In the genomic region with DNA sequence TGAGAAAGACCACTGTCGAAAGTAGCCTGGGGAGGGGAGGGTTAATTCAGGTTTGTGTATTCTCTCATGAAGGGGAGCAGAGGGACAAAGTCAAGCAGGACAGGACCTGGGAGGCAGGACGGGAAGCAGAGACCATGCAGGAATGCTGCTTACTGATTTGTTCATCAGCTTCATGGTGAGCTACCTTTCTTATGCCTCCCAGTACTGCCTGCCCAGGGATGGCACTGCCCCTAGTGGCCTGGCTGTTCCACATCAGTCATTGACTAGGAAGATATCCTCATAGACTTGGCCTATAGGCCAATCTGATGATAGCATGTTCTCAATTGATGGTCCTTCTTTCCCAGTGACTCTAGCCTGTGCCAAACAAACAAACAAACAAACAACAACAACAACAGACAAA, we compare ENCODE assay signal across 18 mouse cellular contexts. TPM values are rescaled to one million over a fixed set of nuclear protein-coding genes. Genes with fewer than 3 reads are reported as not detected.
DNase-seq lines count a peak whose midpoint lies in the region; ATAC-seq and TF ChIP-seq lines count a peak whose summit lies in the region.
"Had no signal": no experiment of that assay in that cellular context is flagged by ENCODE, and none has a peak within 500 bp of the region (broad histone marks: within the 10 kb centered on the region; RNA-seq: fewer than 3 reads in every experiment).

No protein-coding gene starts in this region.

- H3K4me1 ChIP-seq in hindbrain, postnatal 0 days (ENCODE audit: insufficient read depth, low read length) = no peaks in the 10 kb centered on the region
- H3K4me1 ChIP-seq in hindbrain, embryonic 10.5 days (replicated peaks) = peaks cover 5% of the 10 kb centered on the region; the same call in 1 of the 2 replicates
- H3K4me1 ChIP-seq in lung, postnatal 0 days (ENCODE audit: insufficient read depth, low read depth, low read length) = no peaks in the 10 kb centered on the region
- 0 out of 2 replicates have a peak, but pooled peaks cover 3% of the 10 kb centered on the region for H3K4me1 ChIP-seq in kidney, embryonic 15.5 days
- H3K4me1 ChIP-seq: embryonic facial prominence, embryonic 12.5 days; hindbrain, embryonic 12.5 days; limb, embryonic 12.5 days had no signal

- WGBS in hindbrain, postnatal 0 days = 78% methylated on average over 2 of the region's 2 CpGs
- WGBS in hindbrain, embryonic 10.5 days = 74% methylated on average over 2 of the region's 2 CpGs
- 75% methylated on average over 2 of the region's 2 CpGs for WGBS in lung, postnatal 0 days
- 70% methylated on average over 2 of the region's 2 CpGs for whole genome bisulfite sequencing in kidney, embryonic 15.5 days

- no peaks in the 10 kb centered on the region for H3K9me3 ChIP-seq in hindbrain, postnatal 0 days (ENCODE audit: low read length)
- no peaks in the 10 kb centered on the region for H3K9me3 ChIP-seq in hindbrain, embryonic 10.5 days
- H3K9me3 ChIP-seq in lung, postnatal 0 days (ENCODE audit: low read length) = no peaks in the 10 kb centered on the region
- no peaks in the 10 kb centered on the region for H3K9me3 ChIP-seq in kidney, embryonic 15.5 days (replicated peaks)
- H3K9me3 ChIP-seq: embryonic facial prominence, embryonic 12.5 days; hindbrain, embryonic 12.5 days; limb, embryonic 12.5 days had no signal

- no peak overlapping the region for H3K9ac ChIP-seq in hindbrain, postnatal 0 days (replicated peaks; ENCODE audit: low read length)
- no peak overlapping the region for H3K9ac ChIP-seq in lung, postnatal 0 days (replicated peaks; ENCODE audit: low read depth)
- H3K9ac ChIP-seq in kidney, embryonic 15.5 days = no peak overlapping the region
- H3K9ac ChIP-seq: embryonic facial prominence, embryonic 12.5 days; hindbrain, embryonic 12.5 days; limb, embryonic 12.5 days had no signal

- H3K36me3 ChIP-seq in hindbrain, postnatal 0 days (ENCODE audit: insufficient read depth, low read length) = no peaks in the 10 kb centered on the region
- H3K36me3 ChIP-seq in hindbrain, embryonic 10.5 days = no peaks in the 10 kb centered on the region
- no peaks in the 10 kb centered on the region for H3K36me3 ChIP-seq in lung, postnatal 0 days (ENCODE audit: insufficient read depth, low read length)
- H3K36me3 ChIP-seq in kidney, embryonic 15.5 days = no peaks in the 10 kb centered on the region
- H3K36me3 ChIP-seq: embryonic facial prominence, embryonic 12.5 days; hindbrain, embryonic 12.5 days; limb, embryonic 12.5 days had no signal

- H3K27ac ChIP-seq in hindbrain, postnatal 0 days = no peak overlapping the region
- no peak overlapping the region for H3K27ac ChIP-seq in hindbrain, embryonic 10.5 days
- no peak overlapping the region for H3K27ac ChIP-seq in lung, postnatal 0 days (ENCODE audit: low read length)
- H3K27ac ChIP-seq in kidney, embryonic 15.5 days = no peak overlapping the region
- H3K27ac ChIP-seq: embryonic facial prominence, embryonic 12.5 days; hindbrain, embryonic 12.5 days; limb, embryonic 12.5 days had no signal

- H3K4me2 ChIP-seq in hindbrain, postnatal 0 days (ENCODE audit: low read depth, low read length) = no peak overlapping the region
- H3K4me2 ChIP-seq in lung, postnatal 0 days (replicated peaks; ENCODE audit: low read depth, low read length) = no peak overlapping the region
- no peak overlapping the region for H3K4me2 ChIP-seq in kidney, embryonic 15.5 days
- H3K4me2 ChIP-seq: embryonic facial prominence, embryonic 12.5 days; hindbrain, embryonic 12.5 days; limb, embryonic 12.5 days had no signal

- H3K4me3 ChIP-seq in hindbrain, postnatal 0 days (ENCODE audit: low read length) = no peak overlapping the region
- H3K4me3 ChIP-seq in hindbrain, embryonic 10.5 days = no peak overlapping the region
- no peak overlapping the region for H3K4me3 ChIP-seq in lung, postnatal 0 days (ENCODE audit: low read depth, low read length)
- no peak overlapping the region for H3K4me3 ChIP-seq in kidney, embryonic 15.5 days (replicated peaks)
- H3K4me3 ChIP-seq: embryonic facial prominence, embryonic 12.5 days; hindbrain, embryonic 12.5 days; limb, embryonic 12.5 days had no signal

- no peaks in the 10 kb centered on the region for H3K27me3 ChIP-seq in hindbrain, postnatal 0 days (ENCODE audit: insufficient read depth, low read length)
- no peaks in the 10 kb centered on the region for H3K27me3 ChIP-seq in hindbrain, embryonic 10.5 days (ENCODE audit: insufficient read depth, poor library complexity, severe bottlenecking)
- no peaks in the 10 kb centered on the region for H3K27me3 ChIP-seq in lung, postnatal 0 days (replicated peaks; ENCODE audit: insufficient read depth, low read length)
- H3K27me3 ChIP-seq in kidney, embryonic 15.5 days = no peaks in the 10 kb centered on the region
- H3K27me3 ChIP-seq: embryonic facial prominence, embryonic 12.5 days; hindbrain, embryonic 12.5 days; limb, embryonic 12.5 days had no signal

- peak; percentile 33 for TF ChIP-seq CTCF in hindbrain, postnatal 0 days (IDR thresholded peaks at IDR 0.05; ENCODE audit: low read depth)
- peak; percentile 21; the same call in 1 of the 2 replicates for TF ChIP-seq CTCF in lung, postnatal 0 days (IDR thresholded peaks at IDR 0.05)

- no peak for ATAC-seq in hindbrain, postnatal 0 days
- ATAC-seq in lung, postnatal 0 days = no peak
- no peak for ATAC-seq in kidney, embryonic 15.5 days (replicated peaks; ENCODE audit: low FRiP score)

- DNase-seq in hindbrain, postnatal 0 days (ENCODE audit: low spot score) = no peak
- no peak for DNase-seq in hindbrain, embryonic 10.5 days (ENCODE audit: low spot score)
- no peak for DNase-seq in lung, postnatal 0 days (ENCODE audit: low spot score)
- no peak for DNase-seq in lung, postnatal 25 days (ENCODE audit: low spot score)
- peak; percentile 86 for DNase-seq in ZHBTc4 (ENCODE audit: low read depth, low spot score)
- DNase-seq in frontal cortex, postnatal 14 days (ENCODE audit: low spot score in 2 of 2) = no peak
- DNase-seq: adrenal gland, postnatal 14 days; cerebellum, adult 18-20 months; gastrocnemius, postnatal 10 days; heart, adult 18-20 months; kidney, postnatal 25 days; right cerebral cortex, adult 18-20 months had no signal

- TF ChIP-seq EP300 in lung, postnatal 0 days (IDR thresholded peaks at IDR 0.05) = no peak

RNA-seq across cellular contexts. Expression of gene Dst, which starts 35.9 kb away (rescaled TPM):
- total RNA-seq in hindbrain, postnatal 0 days (2014; rRNA removed) = 149 and 155 TPM in 2 replicates
- 30.7 and 33.0 TPM in 2 replicates for polyA plus RNA-seq in hindbrain, postnatal 0 days (2015; fragmentation: Nextera tagmentation; extraction: Ambion mirVana)
- polyA plus RNA-seq in hindbrain, embryonic 10.5 days (2016; fragmentation: Nextera tagmentation; extraction: Ambion mirVana) = 24.9 and 25.9 TPM in 2 replicates
- polyA plus RNA-seq in lung, postnatal 0 days (2015; fragmentation: Nextera tagmentation; extraction: Ambion mirVana) = 18.1 and 19.8 TPM in 2 replicates
- 25.6 and 27.9 TPM in 2 replicates for polyA plus RNA-seq in kidney, embryonic 15.5 days (2015; fragmentation: Nextera tagmentation; extraction: Ambion mirVana)

RNA-seq across cellular contexts. Expression of gene Bend6, which starts 36.3 kb away (rescaled TPM):
- total RNA-seq in hindbrain, postnatal 0 days (2014; rRNA removed) = 99.4 and 107 TPM in 2 replicates
- polyA plus RNA-seq in hindbrain, postnatal 0 days (2015; fragmentation: Nextera tagmentation; extraction: Ambion mirVana) = 97.8 and 99.2 TPM in 2 replicates
- 1.4 and 2.2 TPM in 2 replicates for polyA plus RNA-seq in hindbrain, embryonic 10.5 days (2016; fragmentation: Nextera tagmentation; extraction: Ambion mirVana)
- polyA plus RNA-seq in lung, postnatal 0 days (2015; fragmentation: Nextera tagmentation; extraction: Ambion mirVana) = 0.45 and 0.63 TPM in 2 replicates
- 0.48 and 0.64 TPM in 2 replicates for polyA plus RNA-seq in kidney, embryonic 15.5 days (2015; fragmentation: Nextera tagmentation; extraction: Ambion mirVana)
- total RNA-seq: common myeloid progenitor, adult 5-6 weeks; megakaryocyte-erythroid progenitor cell, adult 5-6 weeks had no signal

Comparison
In these comparisons a context has a peak if more than half of its experiments do, and no peak if none do; other contexts are left out.
1. RNA of gene Bend6, which starts 36.3 kb away (polyA plus RNA-seq): 97.8 to 99.2 TPM in hindbrain, postnatal 0 days; 1.4 to 2.2 TPM in hindbrain, embryonic 10.5 days, 0.48 to 0.64 TPM in kidney, embryonic 15.5 days and 0.45 to 0.63 TPM in lung, postnatal 0 days; every median in the first group is over 10 times any median in the second.